Comparison of ENCODE assay signal across 8 mouse cellular contexts in genomic region chr10:95415533-95416360, GRCm38 (mm10). TPM values are rescaled to one million over a fixed set of nuclear protein-coding genes. Genes with fewer than 3 reads are reported as not detected.
DNase-seq lines count a peak whose midpoint lies in the region; ATAC-seq and TF ChIP-seq lines count a peak whose summit lies in the region.

No protein-coding gene starts in this region.

- peak; percentile 28 for ATAC-seq in hindbrain, embryonic 14.5 days (ENCODE audit: low FRiP score)
- ATAC-seq in midbrain, embryonic 11.5 days (ENCODE audit: low FRiP score): peak; percentile 45
- ATAC-seq in megakaryocyte-erythroid progenitor cell, adult 5-6 weeks (replicated peaks; ENCODE audit: low FRiP score, low TSS enrichment, poor library complexity, severe bottlenecking): no peak

- TF ChIP-seq POLR2A in cerebellum, adult 2 months (IDR thresholded peaks at IDR 0.05; ENCODE audit: borderline replicate concordance, insufficient read depth, low read length): no peak
- TF ChIP-seq POLR2A in small intestine, adult 2 months (IDR thresholded peaks at IDR 0.05; ENCODE audit: low read depth, low read length): 0 out of 2 replicates have a peak, but pooled peaks have one; percentile 2

- H3K9me3 ChIP-seq in hindbrain, embryonic 14.5 days (ENCODE audit: control insufficient read depth, low read length): no peaks in the 10 kb centered on the region
- no peaks in the 10 kb centered on the region for H3K9me3 ChIP-seq in midbrain, embryonic 11.5 days (ENCODE audit: control insufficient read depth, low read length)

- intact Hi-C loops in left cerebral cortex, postnatal 25 days (cut with DNase I): loop anchor here (2.0 to 5.0 kb wide), 6 partner anchors 57 to 425 kb away; no protein-coding TSS in a partner anchor

- H3K9ac ChIP-seq in hindbrain, embryonic 14.5 days: peak overlapping the region; percentile 78
- peak overlapping the region; percentile 63 for H3K9ac ChIP-seq in midbrain, embryonic 11.5 days (ENCODE audit: low read length)

- no peaks in the 10 kb centered on the region for H3K4me1 ChIP-seq in cerebellum, adult 2 months (ENCODE audit: control insufficient read depth, insufficient read depth, low read length)
- H3K4me1 ChIP-seq in hindbrain, embryonic 14.5 days (replicated peaks; ENCODE audit: control insufficient read depth, insufficient read depth, low read length): peaks cover 14% of the 10 kb centered on the region; the same call in 1 of the 2 replicates
- peaks cover 10% of the 10 kb centered on the region for H3K4me1 ChIP-seq in midbrain, embryonic 11.5 days (ENCODE audit: control insufficient read depth, insufficient read depth, low read length)
- H3K4me1 ChIP-seq in small intestine, adult 2 months (ENCODE audit: control insufficient read depth, insufficient read depth, insufficient read length, low read length): peaks cover 5% of the 10 kb centered on the region

- H3K4me2 ChIP-seq in hindbrain, embryonic 14.5 days (replicated peaks): peak overlapping the region; percentile 95
- peak overlapping the region; percentile 98 for H3K4me2 ChIP-seq in midbrain, embryonic 11.5 days

- H3K4me3 ChIP-seq in cerebellum, adult 2 months (replicated peaks; ENCODE audit: insufficient read depth, low read depth, low read length): peak overlapping the region; percentile 57
- H3K4me3 ChIP-seq in hindbrain, embryonic 14.5 days (replicated peaks; ENCODE audit: low read length): peak overlapping the region; percentile 90
- H3K4me3 ChIP-seq in midbrain, embryonic 11.5 days (ENCODE audit: low read depth, low read length): peak overlapping the region; percentile 63
- H3K4me3 ChIP-seq in small intestine, adult 2 months (ENCODE audit: low read depth, low read length): peak overlapping the region; percentile 83

- no peak overlapping the region for H3K27ac ChIP-seq in cerebellum, adult 2 months (ENCODE audit: insufficient read depth, low read length)
- H3K27ac ChIP-seq in hindbrain, embryonic 14.5 days: peak overlapping the region; percentile 94
- H3K27ac ChIP-seq in midbrain, embryonic 11.5 days (ENCODE audit: low read depth, low read length): peak overlapping the region; percentile 55; the same call in 1 of the 2 replicates
- peak overlapping the region; percentile 66 for H3K27ac ChIP-seq in small intestine, adult 2 months (ENCODE audit: insufficient read depth, low read depth, low read length)

- WGBS in cerebellum, adult 2 months: under 1% methylated on average over 65 of the region's 65 CpGs
- under 1% methylated on average over 65 of the region's 65 CpGs for WGBS in hindbrain, embryonic 14.5 days
- under 1% methylated on average over 65 of the region's 65 CpGs for WGBS in midbrain, embryonic 11.5 days
- under 1% methylated on average over 65 of the region's 65 CpGs for WGBS in small intestine, adult 2 months

- no peaks in the 10 kb centered on the region for H3K27me3 ChIP-seq in cerebellum, adult 2 months (ENCODE audit: control insufficient read depth, insufficient read depth, low read length)
- H3K27me3 ChIP-seq in hindbrain, embryonic 14.5 days (ENCODE audit: control insufficient read depth, insufficient read depth, low read length): no peaks in the 10 kb centered on the region
- H3K27me3 ChIP-seq in midbrain, embryonic 11.5 days (ENCODE audit: control insufficient read depth, insufficient read depth, low read length): peaks cover 4% of the 10 kb centered on the region
- no peaks in the 10 kb centered on the region; the same call in 1 of the 2 replicates for H3K27me3 ChIP-seq in small intestine, adult 2 months (ENCODE audit: control insufficient read depth, insufficient read depth, low read length)

- DNase-seq in T-cell, adult 2 months (ENCODE audit: low spot score): peak; percentile 34
- DNase-seq in cerebellum, adult 2 months: peak; percentile 19 to 43
- peak; percentile 23 to 42 for DNase-seq in frontal cortex, postnatal 25 days (ENCODE audit: low spot score in 2 of 2)
- DNase-seq in hindbrain, embryonic 14.5 days (ENCODE audit: low spot score): peak; percentile 63
- peak; percentile 62 to 65 for DNase-seq in left cerebral cortex, postnatal 25 days (ENCODE audit: low spot score in 2 of 2)
- peak; percentile 96 for DNase-seq in midbrain, embryonic 11.5 days (ENCODE audit: low spot score, missing footprints)

- peaks cover 15% of the 10 kb centered on the region; the same call in 1 of the 2 replicates for H3K36me3 ChIP-seq in hindbrain, embryonic 14.5 days (replicated peaks; ENCODE audit: control insufficient read depth, insufficient read depth)
- H3K36me3 ChIP-seq in midbrain, embryonic 11.5 days (ENCODE audit: control insufficient read depth, insufficient read depth, low read length): no peaks in the 10 kb centered on the region
- 0 out of 2 replicates have a peak, but pooled peaks cover 1% of the 10 kb centered on the region for H3K36me3 ChIP-seq in small intestine, adult 2 months (ENCODE audit: control insufficient read depth, insufficient read depth, low read length)

- TF ChIP-seq CTCF in cerebellum, adult 2 months (IDR thresholded peaks at IDR 0.05; ENCODE audit: borderline replicate concordance, insufficient read depth, low read depth, low read length): no peak
- TF ChIP-seq CTCF in small intestine, adult 2 months (IDR thresholded peaks at IDR 0.05; ENCODE audit: extremely low read depth, insufficient read length, insufficient replicate concordance, low read depth, low read length): no peak

RNA-seq across cellular contexts. Expression of gene Socs2, which starts 1.2 kb away (rescaled TPM):
- polyA plus RNA-seq in cerebellum, adult 2 months (2012; rRNA removed): 16.6 TPM in 2 replicates
- 133 and 138 TPM in 2 replicates for polyA plus RNA-seq in hindbrain, embryonic 14.5 days (2014; fragmentation: Nextera tagmentation; extraction: Ambion mirVana)
- total RNA-seq in left cerebral cortex, postnatal 25 days (2021): 10 to 100 TPM; 24.3 to 29.9 TPM
- 28.8 and 30.5 TPM in 2 replicates for polyA plus RNA-seq in midbrain, embryonic 11.5 days (2014; fragmentation: Nextera tagmentation; extraction: Ambion mirVana)
- polyA plus RNA-seq in small intestine, adult 2 months (2012; rRNA removed): 18.1 and 67.4 TPM in 2 replicates
- 0.59 and 2.4 TPM in 2 replicates for total RNA-seq in megakaryocyte-erythroid progenitor cell, adult 5-6 weeks (2014; fragmentation: Nextera tagmentation)
- 0.61 TPM in 1 of 2 replicates, not detected in the other for total RNA-seq in megakaryocyte-erythroid progenitor cell, adult 5-6 weeks (2017)

Comparison
In these comparisons a context has a peak if more than half of its experiments do, and no peak if none do; other contexts are left out.
1. DNase-seq: peak in every context shown above with its lines; median percentile 96 in midbrain, embryonic 11.5 days; 64 in left cerebral cortex, postnatal 25 days; 63 in hindbrain, embryonic 14.5 days; 34 in T-cell, adult 2 months; 32 in frontal cortex, postnatal 25 days; 31 in cerebellum, adult 2 months.